Mouse (Mus musculus): Measurements from ENCODE around the gene Ccdc88a. TPM values are rescaled to one million over a fixed set of nuclear protein-coding genes. Genes with fewer than 3 reads are reported as not detected.

Gene Ccdc88a
- 63.2 and 64.8 TPM in 2 replicates for polyA plus RNA-seq (2016; fragmentation: Nextera tagmentation; extraction: Ambion mirVana)

- H3K36me3 ChIP-seq: peaks cover 6% of the 10 kb centered on the region
- H3K9ac ChIP-seq: peak within 1 kb of the TSS; percentile 95
- ATAC-seq (ENCODE audit: insufficient number of reproducible peaks, insufficient read depth, low FRiP score, low TSS enrichment): peak; percentile 96
- H3K4me2 ChIP-seq (replicated peaks): peak within 1 kb of the TSS; percentile 60
- peak within 1 kb of the TSS; percentile 98 for H3K27ac ChIP-seq
- H3K9me3 ChIP-seq: no peaks in the 10 kb centered on the region
- H3K4me3 ChIP-seq: peak within 1 kb of the TSS; percentile 89
- peaks cover 5% of the 10 kb centered on the region for H3K4me1 ChIP-seq
- no peaks in the 10 kb centered on the region for H3K27me3 ChIP-seq
- under 1% methylated on average over 101 of the region's 107 CpGs for WGBS
Observed at GRCm38 (mm10) chr11:29373396-29374273, at the start of gene Ccdc88a. Ccdc88a (plus strand) TSS chr11:29373658.

GRCm38 (mm10) chr11:29335505-29335904, 38.0 kb upstream of the Ccdc88a start:
- WGBS: 80% methylated on average over 2 of the region's 2 CpGs

GRCm38 (mm10) chr11:29341259-29341658, 32.2 kb upstream of the Ccdc88a start:
- H3K36me3 ChIP-seq: no peaks in the 10 kb centered on the region
- no peaks in the 10 kb centered on the region for H3K9me3 ChIP-seq
- H3K27me3 ChIP-seq: no peaks in the 10 kb centered on the region
- no peak for ATAC-seq (ENCODE audit: insufficient number of reproducible peaks, insufficient read depth, low FRiP score, low TSS enrichment)
- no peak overlapping the region for H3K4me2 ChIP-seq (replicated peaks)
- H3K27ac ChIP-seq: no peak overlapping the region
- H3K4me1 ChIP-seq: no peaks in the 10 kb centered on the region
- H3K9ac ChIP-seq: no peak overlapping the region
- 73% methylated on average over 2 of the region's 2 CpGs for WGBS
- no peak overlapping the region for H3K4me3 ChIP-seq

More at GRCm38 (mm10) chr11:29335505-29335904, 38.0 kb upstream of the Ccdc88a start:
- Histone ChIP-seq H3K36me3 (no peaks in the 10 kb centered on the region), H3K27ac (no peak overlapping the region), H3K4me3 (no peak overlapping the region), H3K9me3 (no peaks in the 10 kb centered on the region), H3K4me1 (no peaks in the 10 kb centered on the region), H3K9ac (no peak overlapping the region), H3K4me2 (replicated peaks) (no peak overlapping the region), H3K27me3 (no peaks in the 10 kb centered on the region)
- no peak for ATAC-seq (ENCODE audit: insufficient number of reproducible peaks, insufficient read depth, low FRiP score, low TSS enrichment)

- WGBS: 79% methylated on average over 4 of the region's 4 CpGs
- H3K4me2 ChIP-seq (replicated peaks): no peak overlapping the region
- H3K36me3 ChIP-seq: no peaks in the 10 kb centered on the region
- no peaks in the 10 kb centered on the region for H3K27me3 ChIP-seq
- no peaks in the 10 kb centered on the region for H3K4me1 ChIP-seq
- H3K9ac ChIP-seq: no peak overlapping the region
- H3K27ac ChIP-seq: no peak overlapping the region
- ATAC-seq (ENCODE audit: insufficient number of reproducible peaks, insufficient read depth, low FRiP score, low TSS enrichment): no peak
- no peaks in the 10 kb centered on the region for H3K9me3 ChIP-seq
- H3K4me3 ChIP-seq: no peak overlapping the region
Observed at GRCm38 (mm10) chr11:29344891-29345657, 28.4 kb upstream of the Ccdc88a start.

- 77% methylated on average over 4 of the region's 4 CpGs for WGBS
- H3K4me1 ChIP-seq: no peaks in the 10 kb centered on the region
- no peak overlapping the region for H3K27ac ChIP-seq
- ATAC-seq (ENCODE audit: insufficient number of reproducible peaks, insufficient read depth, low FRiP score, low TSS enrichment): no peak
- H3K4me2 ChIP-seq (replicated peaks): no peak overlapping the region
- no peak overlapping the region for H3K4me3 ChIP-seq
- H3K36me3 ChIP-seq: no peaks in the 10 kb centered on the region
- no peaks in the 10 kb centered on the region for H3K27me3 ChIP-seq
- H3K9me3 ChIP-seq: no peaks in the 10 kb centered on the region
- no peak overlapping the region for H3K9ac ChIP-seq
Observed at GRCm38 (mm10) chr11:29345673-29346286, 27.7 kb upstream of the Ccdc88a start.

GRCm38 (mm10) chr11:29350891-29351290, 22.6 kb upstream of the Ccdc88a start:
- 93% methylated on average over 2 of the region's 2 CpGs for WGBS

GRCm38 (mm10) chr11:29352214-29352613, 21.2 kb upstream of the Ccdc88a start:
- H3K4me3 ChIP-seq: no peak overlapping the region
- no peaks in the 10 kb centered on the region for H3K27me3 ChIP-seq
- 75% methylated on average over 1 of the region's 1 CpGs for WGBS
- no peaks in the 10 kb centered on the region for H3K9me3 ChIP-seq
- H3K4me2 ChIP-seq (replicated peaks): no peak overlapping the region
- H3K27ac ChIP-seq: no peak overlapping the region
- no peaks in the 10 kb centered on the region for H3K4me1 ChIP-seq
- no peaks in the 10 kb centered on the region for H3K36me3 ChIP-seq
- ATAC-seq (ENCODE audit: insufficient number of reproducible peaks, insufficient read depth, low FRiP score, low TSS enrichment): no peak
- no peak overlapping the region for H3K9ac ChIP-seq

More at GRCm38 (mm10) chr11:29350891-29351290, 22.6 kb upstream of the Ccdc88a start:
- H3K27me3 ChIP-seq: no peaks in the 10 kb centered on the region
- no peak for ATAC-seq (ENCODE audit: insufficient number of reproducible peaks, insufficient read depth, low FRiP score, low TSS enrichment)
- H3K9me3 ChIP-seq: no peaks in the 10 kb centered on the region
- no peak overlapping the region for H3K4me2 ChIP-seq (replicated peaks)
- H3K9ac ChIP-seq: no peak overlapping the region
- H3K36me3 ChIP-seq: no peaks in the 10 kb centered on the region
- H3K4me3 ChIP-seq: no peak overlapping the region
- no peak overlapping the region for H3K27ac ChIP-seq
- no peaks in the 10 kb centered on the region for H3K4me1 ChIP-seq

GRCm38 (mm10) chr11:29368161-29368560, 5.3 kb upstream of the Ccdc88a start:
- 74% methylated on average over 1 of the region's 1 CpGs for WGBS
- no peak overlapping the region for H3K27ac ChIP-seq
- no peak overlapping the region for H3K9ac ChIP-seq
- no peak overlapping the region for H3K4me2 ChIP-seq (replicated peaks)
- H3K36me3 ChIP-seq: no peaks in the 10 kb centered on the region
- no peaks in the 10 kb centered on the region for H3K9me3 ChIP-seq
- no peaks in the 10 kb centered on the region for H3K27me3 ChIP-seq
- ATAC-seq (ENCODE audit: insufficient number of reproducible peaks, insufficient read depth, low FRiP score, low TSS enrichment): no peak
- no peaks in the 10 kb centered on the region for H3K4me1 ChIP-seq
- H3K4me3 ChIP-seq: no peak overlapping the region

- H3K36me3 ChIP-seq: peaks cover 6% of the 10 kb centered on the region
- H3K27ac ChIP-seq: no peak overlapping the region
- H3K4me3 ChIP-seq: peak overlapping the region; percentile 89
- peak overlapping the region; percentile 95; the same call in 1 of the 2 replicates for H3K9ac ChIP-seq
- 4% methylated on average over 11 of the region's 11 CpGs for WGBS
- H3K4me2 ChIP-seq (replicated peaks): peak overlapping the region; percentile 60
- peaks cover 5% of the 10 kb centered on the region for H3K4me1 ChIP-seq
- H3K9me3 ChIP-seq: no peaks in the 10 kb centered on the region
- no peaks in the 10 kb centered on the region for H3K27me3 ChIP-seq
- no peak for ATAC-seq (ENCODE audit: insufficient number of reproducible peaks, insufficient read depth, low FRiP score, low TSS enrichment)
Observed at GRCm38 (mm10) chr11:29373050-29373395, 435 bp upstream of the Ccdc88a start.

- peak overlapping the region; percentile 89 for H3K4me3 ChIP-seq
- H3K4me2 ChIP-seq (replicated peaks): peak overlapping the region; percentile 60
- no peak for ATAC-seq (ENCODE audit: insufficient number of reproducible peaks, insufficient read depth, low FRiP score, low TSS enrichment)
- no peaks in the 10 kb centered on the region for H3K9me3 ChIP-seq
- WGBS: 0% methylated on average over 8 of the region's 8 CpGs
- peak overlapping the region; percentile 95 for H3K9ac ChIP-seq
- H3K27ac ChIP-seq: peak overlapping the region; percentile 98
- H3K36me3 ChIP-seq: peaks cover 6% of the 10 kb centered on the region
- H3K27me3 ChIP-seq: no peaks in the 10 kb centered on the region
- H3K4me1 ChIP-seq: peaks cover 5% of the 10 kb centered on the region
Observed at GRCm38 (mm10) chr11:29374274-29374656, 807 bp downstream of the Ccdc88a start.

- Histone ChIP-seq H3K9me3 (no peaks in the 10 kb centered on the region), H3K9ac (no peak overlapping the region), H3K27me3 (no peaks in the 10 kb centered on the region), H3K36me3 (peaks cover 6% of the 10 kb centered on the region), H3K4me2 (replicated peaks) (no peak overlapping the region), H3K4me3 (no peak overlapping the region), H3K27ac (no peak overlapping the region), H3K4me1 (peaks cover 5% of the 10 kb centered on the region)
- 89% methylated on average over 2 of the region's 2 CpGs for WGBS
- ATAC-seq (ENCODE audit: insufficient number of reproducible peaks, insufficient read depth, low FRiP score, low TSS enrichment): no peak
Observed at GRCm38 (mm10) chr11:29376635-29377034, 3.2 kb downstream of the Ccdc88a start.

All from embryonic facial prominence, embryonic 12.5 days (tissue).